Mouse (Mus musculus) limb, embryonic 14.5 days (tissue): ENCODE measurements around the gene 1700016H13Rik. TPM values are rescaled to one million over a fixed set of nuclear protein-coding genes. Genes with fewer than 3 reads are reported as not detected.

Source experiments
- ATAC-seq: fragments of 200-750 bp; cut with Nextera tagmentation; 2 replicates; pipeline ENCODE4 v1.8.0; 2017; ENCODE audit warnings: low read depth, moderate number of reproducible peaks, moderate TSS enrichment; ENCODE audit not compliant: low FRiP score
- DNase-seq: peaks from one replicate; pipeline ENCODE4 v3.0.0-alpha.2; 2015; ENCODE audit warnings: low spot score
- H3K27ac ChIP-seq: fragments of 300-500 bp; sonication (generic); replicated peaks from 2 replicates; pipeline ENCODE4 v1.5.1; 2014; ENCODE audit warnings: low read depth, mild to moderate bottlenecking, low read length, moderate library complexity, mixed read lengths
- H3K27me3 ChIP-seq: fragments of 300-500 bp; sonication (generic); 2 replicates; pipeline ENCODE4 v1.6.1; 2014; ENCODE audit warnings: low read length, mixed read lengths; ENCODE audit not compliant: control insufficient read depth, insufficient read depth
- H3K36me3 ChIP-seq: fragments of 300-500 bp; sonication (generic); 2 replicates; pipeline ENCODE4 v1.6.1; 2014; ENCODE audit warnings: mild to moderate bottlenecking, low read length, moderate library complexity, mixed read lengths; ENCODE audit not compliant: control insufficient read depth, insufficient read depth
- H3K4me1 ChIP-seq: fragments of 300-500 bp; sonication (generic); 2 replicates; pipeline ENCODE4 v1.6.1; 2014; ENCODE audit warnings: antibody characterized with exemption, low read length, mixed read lengths; ENCODE audit not compliant: control insufficient read depth, insufficient read depth
- H3K4me2 ChIP-seq: fragments of 300-500 bp; sonication (generic); replicated peaks from 2 replicates; pipeline ENCODE4 v1.6.1; 2014; ENCODE audit warnings: low read depth, mild to moderate bottlenecking, low read length, moderate library complexity; ENCODE audit not compliant: severe bottlenecking
- H3K4me3 ChIP-seq: fragments of 300-500 bp; sonication (generic); replicated peaks from 2 replicates; pipeline ENCODE4 v1.5.1; 2014; ENCODE audit warnings: low read length
- H3K9ac ChIP-seq: fragments of 300-500 bp; sonication (generic); 2 replicates; pipeline ENCODE4 v1.6.1; 2014; ENCODE audit warnings: mild to moderate bottlenecking, low read depth, low read length, moderate library complexity; ENCODE audit not compliant: severe bottlenecking
- H3K9me3 ChIP-seq: fragments of 300-500 bp; sonication (generic); 2 replicates; pipeline ENCODE4 v1.6.1; 2016; ENCODE audit warnings: low read length; ENCODE audit not compliant: control insufficient read depth
- POLR2A ChIP-seq: fragments of 200-500 bp; IDR thresholded peaks from 2 replicates; pipeline ENCODE4 v1.8.0; 2012; ENCODE audit warnings: inconsistent platforms, mild to moderate bottlenecking, moderate library complexity, borderline replicate concordance; ENCODE audit not compliant: insufficient read depth, insufficient read length; ENCODE audit errors: extremely low read depth
- WGBS: fragments of 180-500 bp; shearing (Covaris S2); extraction: QIAGEN DNeasy Blood & Tissue Kit; methylation state at CpG from one replicate; pipeline ENCODE4 v1.1.7; 2014; 5-methylcytosine and 5-hydroxymethylcytosine counted together
- polyA plus RNA-seq, 2 experiments: library from polyadenylated mRNA; depleted of rRNA in 1 of 2; stranded (reverse) in 1 of 2; unstranded in 1 of 2; fragments of >200 nt; fragmentation: Nextera tagmentation in 1 of 2; extraction: Ambion mirVana in 1 of 2; gene quantifications; 2 replicates each; pipeline versions ENCODE4 v1.2.1 to v1.2.3; 2012 to 2014

Gene 1700016H13Rik
- polyA plus RNA-seq (2012; rRNA removed) (0.21 TPM in 1 of 2 replicates, not detected in the other), polyA plus RNA-seq (2014; fragmentation: Nextera tagmentation; extraction: Ambion mirVana) (0.14 and 0.22 TPM in 2 replicates)

DNA sequence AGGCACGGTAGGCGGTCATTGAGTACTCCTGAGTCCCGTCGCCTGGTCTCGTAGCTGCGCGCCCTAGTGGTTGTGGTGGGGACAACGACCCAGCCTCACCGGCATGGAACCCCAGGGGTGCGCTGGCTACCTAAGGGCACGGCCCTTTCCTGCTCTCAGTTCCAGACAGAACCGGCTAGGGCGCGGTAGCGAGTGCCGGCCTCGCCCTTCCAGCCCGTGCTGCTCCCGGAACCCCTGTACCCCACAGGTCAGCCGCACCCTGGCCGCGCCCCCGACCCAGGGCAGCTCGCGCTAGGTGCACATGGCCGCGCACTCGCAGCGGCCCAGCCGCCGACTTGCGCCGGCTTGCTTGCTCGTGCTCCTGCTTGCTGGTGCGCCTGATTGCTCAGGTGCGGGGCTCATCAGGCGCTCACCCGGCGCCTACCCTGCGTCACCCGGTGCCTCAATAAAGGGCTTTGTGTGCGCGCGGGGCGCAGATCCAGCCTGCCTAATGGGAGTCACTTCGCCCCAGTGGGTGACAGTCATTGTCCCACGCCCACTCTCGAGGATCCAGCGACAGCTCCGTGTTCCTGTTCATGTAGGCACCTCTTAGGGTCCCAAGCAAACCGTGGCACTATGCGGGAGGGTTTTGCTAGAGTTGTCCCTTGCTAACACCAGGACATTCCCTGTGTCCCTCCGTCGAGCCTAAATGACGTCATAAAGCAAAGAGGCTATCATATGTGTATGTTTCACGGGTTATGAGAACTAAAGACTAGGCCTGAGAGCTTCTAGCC is at the start of gene 1700016H13Rik:
TSS of gene 1700016H13Rik (minus strand) at position 665 of the 773 bp plus-strand sequence.
- Histone ChIP-seq H3K36me3 (no peaks in the 10 kb centered on the region), H3K4me3 (peak within 1 kb of the TSS; percentile 55), H3K4me1 (no peaks in the 10 kb centered on the region), H3K27ac (no peak within 1 kb of the TSS), H3K9me3 (no peaks in the 10 kb centered on the region), H3K4me2 (peak within 1 kb of the TSS; percentile 99), H3K9ac (peak within 1 kb of the TSS; percentile 52), H3K27me3 (no peaks in the 10 kb centered on the region)
- ATAC-seq (peak; percentile 79), DNase-seq (peak; percentile 49)
- under 1% methylated on average over 48 of the region's 56 CpGs for WGBS
- no peak for TF ChIP-seq POLR2A

DNA sequence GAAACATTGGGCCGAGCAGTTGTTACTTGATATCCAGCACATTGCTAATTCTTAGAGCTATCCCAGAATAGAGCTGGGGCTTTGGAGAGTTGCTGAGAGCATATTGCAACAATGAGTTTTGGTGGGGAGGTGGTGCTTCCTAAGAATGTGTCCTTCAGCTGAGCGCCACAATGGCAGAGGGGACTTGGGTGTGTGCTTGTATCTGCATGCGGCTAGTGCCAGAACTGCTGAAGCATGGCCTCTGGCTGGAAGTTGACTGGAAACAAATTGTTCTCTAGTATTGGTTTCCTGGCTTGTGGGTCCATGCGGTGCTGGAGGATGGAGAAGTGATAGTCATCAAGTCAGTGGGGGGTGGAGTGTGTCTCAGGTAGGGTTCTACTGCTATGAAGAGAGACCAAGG is 49.5 kb upstream of the 1700016H13Rik start:
- ATAC-seq = no peak
- Histone ChIP-seq H3K4me3 (no peak overlapping the region), H3K9ac (no peak overlapping the region), H3K27me3 (no peaks in the 10 kb centered on the region), H3K4me1 (no peaks in the 10 kb centered on the region), H3K36me3 (no peaks in the 10 kb centered on the region), H3K27ac (no peak overlapping the region), H3K9me3 (no peaks in the 10 kb centered on the region), H3K4me2 (no peak overlapping the region)
- no peak for TF ChIP-seq POLR2A
- WGBS = 96% methylated on average over 4 of the region's 4 CpGs
- no peak for DNase-seq

DNA sequence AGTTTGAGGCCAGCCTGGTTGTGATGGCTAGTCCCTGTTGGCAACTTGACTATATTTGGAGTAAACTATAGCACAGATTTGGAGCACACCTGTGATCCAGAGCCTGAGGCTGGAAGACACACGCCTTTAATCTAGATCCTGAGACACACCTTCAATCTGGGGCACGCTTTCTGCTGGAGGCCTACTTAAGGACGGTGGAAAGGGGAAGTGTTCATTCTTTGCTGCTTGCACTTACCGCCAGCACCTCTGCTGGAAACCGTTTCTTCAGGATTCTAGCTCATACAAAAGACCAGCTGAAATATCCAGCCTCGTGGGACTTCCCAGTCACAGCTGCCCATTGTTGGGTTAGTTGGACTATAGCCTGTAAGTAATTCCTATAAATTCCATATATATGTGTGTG is 46.7 kb upstream of the 1700016H13Rik start:
- Histone ChIP-seq H3K4me2 (no peak overlapping the region), H3K9me3 (no peaks in the 10 kb centered on the region), H3K27me3 (no peaks in the 10 kb centered on the region), H3K9ac (no peak overlapping the region), H3K4me1 (no peaks in the 10 kb centered on the region), H3K27ac (no peak overlapping the region), H3K36me3 (no peaks in the 10 kb centered on the region), H3K4me3 (no peak overlapping the region)
- DNase-seq = no peak
- TF ChIP-seq POLR2A = no peak
- no peak for ATAC-seq
- WGBS = 55% methylated on average over 6 of the region's 6 CpGs

DNA sequence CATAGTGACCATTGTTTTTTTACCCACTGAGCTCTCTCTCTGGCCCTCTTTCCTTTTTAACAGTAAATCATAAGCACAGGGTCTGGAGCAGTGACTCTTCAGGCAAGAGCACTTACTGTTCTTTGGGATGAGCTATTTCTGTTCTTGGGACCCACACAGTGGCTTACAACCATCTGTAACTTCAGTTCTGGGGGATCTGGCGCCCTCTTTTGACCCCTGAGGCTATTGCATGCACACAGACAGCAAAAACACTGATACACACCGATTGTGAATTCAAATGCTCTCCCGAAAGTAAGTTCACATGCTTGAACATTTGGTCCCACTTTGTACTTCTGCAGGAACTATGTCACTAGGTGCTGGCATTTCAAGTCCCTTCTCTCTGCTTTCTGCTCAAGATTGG is 45.7 kb upstream of the 1700016H13Rik start:
- 67% methylated on average over 3 of the region's 3 CpGs for WGBS
- Histone ChIP-seq H3K27me3 (no peaks in the 10 kb centered on the region), H3K4me2 (no peak overlapping the region), H3K9me3 (no peaks in the 10 kb centered on the region), H3K27ac (no peak overlapping the region), H3K9ac (no peak overlapping the region), H3K36me3 (no peaks in the 10 kb centered on the region), H3K4me3 (no peak overlapping the region), H3K4me1 (no peaks in the 10 kb centered on the region)
- DNase-seq (no peak), ATAC-seq (no peak)
- TF ChIP-seq POLR2A = no peak

DNA sequence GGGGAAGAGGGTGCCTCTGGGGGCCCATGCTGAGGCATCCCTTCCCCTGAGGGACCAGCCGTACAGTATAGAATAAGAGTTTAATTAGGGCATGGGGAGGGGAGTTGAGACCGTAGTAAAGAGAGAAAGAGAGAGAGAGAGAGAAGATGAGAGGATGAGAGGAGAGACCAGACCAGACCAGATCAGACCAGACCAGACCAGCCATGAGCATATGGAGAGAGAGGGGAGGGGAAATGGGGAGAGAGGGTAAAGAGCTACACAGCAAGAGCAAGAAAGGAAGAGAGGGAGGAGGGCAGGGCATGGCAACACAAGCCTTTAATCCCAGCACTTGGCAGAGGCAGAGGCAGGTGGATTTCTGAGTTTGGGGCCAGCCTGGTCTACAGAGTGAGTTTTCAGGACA is 44.9 kb upstream of the 1700016H13Rik start:
- no peak for ATAC-seq
- no peak for TF ChIP-seq POLR2A
- Histone ChIP-seq H3K27ac (no peak overlapping the region), H3K36me3 (no peaks in the 10 kb centered on the region), H3K9me3 (no peaks in the 10 kb centered on the region), H3K4me2 (no peak overlapping the region), H3K4me1 (no peaks in the 10 kb centered on the region), H3K4me3 (no peak overlapping the region), H3K27me3 (no peaks in the 10 kb centered on the region), H3K9ac (no peak overlapping the region)
- 65% methylated on average over 2 of the region's 2 CpGs for WGBS
- no peak for DNase-seq

DNA sequence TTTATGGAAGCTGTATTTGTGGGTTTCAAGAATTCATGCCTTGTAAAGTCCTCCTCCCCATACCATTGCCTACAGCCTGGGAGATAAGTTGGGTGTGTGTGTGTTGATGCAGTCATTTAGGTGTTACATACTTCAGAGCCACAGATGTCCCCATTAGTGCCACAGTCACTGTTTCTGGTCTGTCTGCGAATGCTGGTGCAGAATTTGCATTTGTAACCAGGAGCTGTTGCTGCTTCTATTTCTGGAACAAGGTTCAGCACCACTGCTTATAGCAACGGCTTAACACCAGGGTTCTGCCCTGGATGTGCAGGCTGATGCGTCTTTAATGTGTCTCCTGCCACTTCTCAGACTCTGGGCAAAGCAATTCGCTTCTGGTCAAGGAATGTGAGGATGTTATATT is 43.7 kb upstream of the 1700016H13Rik start:
- Histone ChIP-seq H3K9ac (no peak overlapping the region), H3K4me1 (no peaks in the 10 kb centered on the region), H3K9me3 (no peaks in the 10 kb centered on the region), H3K36me3 (no peaks in the 10 kb centered on the region), H3K27ac (no peak overlapping the region), H3K27me3 (no peaks in the 10 kb centered on the region), H3K4me3 (no peak overlapping the region), H3K4me2 (no peak overlapping the region)
- no peak for TF ChIP-seq POLR2A
- 24% methylated on average over 4 of the region's 4 CpGs for WGBS
- ATAC-seq = no peak
- DNase-seq = no peak
